Mouse (Mus musculus): Measurements from ENCODE around the gene Aire. TPM values are rescaled to one million over a fixed set of nuclear protein-coding genes. Genes with fewer than 3 reads are reported as not detected.

Aire gene
- polyA plus RNA-seq, 1 experiment from 2014 or later: not detected

GRCm38 (mm10) chr10:78007203-78007602 lies 36.2 kb downstream of the Aire start:
- 33% methylated on average over 7 of the region's 7 CpGs for WGBS
- H3K27ac ChIP-seq (ENCODE audit: low read length): no peak overlapping the region
- peaks cover 6% of the 10 kb centered on the region; the same call in 1 of the 2 replicates for H3K36me3 ChIP-seq (ENCODE audit: insufficient read depth, low read length)

GRCm38 (mm10) chr10:78005791-78006438 lies 37.5 kb downstream of the Aire start:
- no peak for ATAC-seq
- H3K4me2 ChIP-seq (replicated peaks; ENCODE audit: low read depth, low read length): no peak overlapping the region
- WGBS: 80% methylated on average over 4 of the region's 4 CpGs

More at GRCm38 (mm10) chr10:78007203-78007602, 36.2 kb downstream of the Aire start:
- Histone ChIP-seq H3K4me3 (ENCODE audit: low read depth, low read length) (no peak overlapping the region), H3K27me3 (replicated peaks; ENCODE audit: insufficient read depth, low read length) (no peaks in the 10 kb centered on the region), H3K4me1 (ENCODE audit: insufficient read depth, low read depth, low read length) (peaks cover 12% of the 10 kb centered on the region; the same call in 1 of the 2 replicates), H3K9me3 (ENCODE audit: low read length) (no peaks in the 10 kb centered on the region), H3K4me2 (replicated peaks; ENCODE audit: low read depth, low read length) (no peak overlapping the region), H3K9ac (replicated peaks; ENCODE audit: low read depth) (no peak overlapping the region)
- ATAC-seq (no peak), DNase-seq (ENCODE audit: low spot score) (no peak)
- TF ChIP-seq EP300 (IDR thresholded peaks at IDR 0.05) (no peak), CTCF (IDR thresholded peaks at IDR 0.05) (no peak)

GRCm38 (mm10) chr10:78004479-78005100 lies 38.8 kb downstream of the Aire start:
- Histone ChIP-seq H3K27ac (ENCODE audit: low read length) (no peak overlapping the region), H3K4me1 (ENCODE audit: insufficient read depth, low read depth, low read length) (peaks cover 12% of the 10 kb centered on the region; the same call in 1 of the 2 replicates), H3K27me3 (replicated peaks; ENCODE audit: insufficient read depth, low read length) (no peaks in the 10 kb centered on the region), H3K9me3 (ENCODE audit: low read length) (no peaks in the 10 kb centered on the region), H3K4me2 (replicated peaks; ENCODE audit: low read depth, low read length) (no peak overlapping the region), H3K4me3 (ENCODE audit: low read depth, low read length) (no peak overlapping the region), H3K9ac (replicated peaks; ENCODE audit: low read depth) (no peak overlapping the region), H3K36me3 (ENCODE audit: insufficient read depth, low read length) (peaks cover 22% of the 10 kb centered on the region)
- 89% methylated on average over 3 of the region's 3 CpGs for WGBS
- TF ChIP-seq EP300 (IDR thresholded peaks at IDR 0.05): no peak
- no peak for TF ChIP-seq CTCF (IDR thresholded peaks at IDR 0.05)
- DNase-seq (ENCODE audit: low spot score): no peak
- ATAC-seq: no peak

More at GRCm38 (mm10) chr10:78005791-78006438, 37.5 kb downstream of the Aire start:
- no peak overlapping the region for H3K4me3 ChIP-seq (ENCODE audit: low read depth, low read length)
- H3K27ac ChIP-seq (ENCODE audit: low read length): no peak overlapping the region
- no peaks in the 10 kb centered on the region for H3K27me3 ChIP-seq (replicated peaks; ENCODE audit: insufficient read depth, low read length)
- no peak for TF ChIP-seq EP300 (IDR thresholded peaks at IDR 0.05)
- H3K9me3 ChIP-seq (ENCODE audit: low read length): no peaks in the 10 kb centered on the region
- DNase-seq (ENCODE audit: low spot score): no peak
- H3K36me3 ChIP-seq (ENCODE audit: insufficient read depth, low read length): peaks cover 16% of the 10 kb centered on the region
- no peak overlapping the region for H3K9ac ChIP-seq (replicated peaks; ENCODE audit: low read depth)
- H3K4me1 ChIP-seq (ENCODE audit: insufficient read depth, low read depth, low read length): peaks cover 12% of the 10 kb centered on the region; the same call in 1 of the 2 replicates

- Histone ChIP-seq H3K36me3 (ENCODE audit: insufficient read depth, low read length) (peaks cover 38% of the 10 kb centered on the region), H3K9me3 (ENCODE audit: low read length) (no peaks in the 10 kb centered on the region), H3K9ac (replicated peaks; ENCODE audit: low read depth) (no peak overlapping the region), H3K27ac (ENCODE audit: low read length) (no peak overlapping the region), H3K27me3 (replicated peaks; ENCODE audit: insufficient read depth, low read length) (no peaks in the 10 kb centered on the region), H3K4me1 (ENCODE audit: insufficient read depth, low read depth, low read length) (no peaks in the 10 kb centered on the region), H3K4me3 (ENCODE audit: low read depth, low read length) (no peak overlapping the region), H3K4me2 (replicated peaks; ENCODE audit: low read depth, low read length) (no peak overlapping the region)
- TF ChIP-seq CTCF (IDR thresholded peaks at IDR 0.05): no peak
- TF ChIP-seq EP300 (IDR thresholded peaks at IDR 0.05): no peak
- DNase-seq (ENCODE audit: low spot score) (no peak), ATAC-seq (no peak)
- WGBS: 100% methylated on average over 2 of the region's 2 CpGs
These were observed 41.1 kb downstream of the Aire start for GRCm38 (mm10) chr10:78002316-78002715.

GRCm38 (mm10) chr10:78001796-78002195 lies 41.6 kb downstream of the Aire start:
- DNase-seq (ENCODE audit: low spot score): no peak
- Histone ChIP-seq H3K4me2 (replicated peaks; ENCODE audit: low read depth, low read length) (no peak overlapping the region), H3K36me3 (ENCODE audit: insufficient read depth, low read length) (peaks cover 38% of the 10 kb centered on the region), H3K27me3 (replicated peaks; ENCODE audit: insufficient read depth, low read length) (no peaks in the 10 kb centered on the region), H3K9me3 (ENCODE audit: low read length) (no peaks in the 10 kb centered on the region), H3K4me3 (ENCODE audit: low read depth, low read length) (no peak overlapping the region), H3K4me1 (ENCODE audit: insufficient read depth, low read depth, low read length) (no peaks in the 10 kb centered on the region), H3K27ac (ENCODE audit: low read length) (no peak overlapping the region), H3K9ac (replicated peaks; ENCODE audit: low read depth) (no peak overlapping the region)
- no peak for TF ChIP-seq CTCF (IDR thresholded peaks at IDR 0.05)
- TF ChIP-seq EP300 (IDR thresholded peaks at IDR 0.05): no peak
- WGBS: 72% methylated on average over 11 of the region's 11 CpGs
- no peak for ATAC-seq

GRCm38 (mm10) chr10:78000200-78000599 lies 43.2 kb downstream of the Aire start:
- TF ChIP-seq EP300 (IDR thresholded peaks at IDR 0.05) (no peak), CTCF (IDR thresholded peaks at IDR 0.05) (no peak)
- H3K4me2 ChIP-seq (replicated peaks; ENCODE audit: low read depth, low read length): no peak overlapping the region
- no peaks in the 10 kb centered on the region for H3K27me3 ChIP-seq (replicated peaks; ENCODE audit: insufficient read depth, low read length)
- no peak overlapping the region for H3K4me3 ChIP-seq (ENCODE audit: low read depth, low read length)
- no peak for ATAC-seq
- H3K9ac ChIP-seq (replicated peaks; ENCODE audit: low read depth): no peak overlapping the region
- H3K36me3 ChIP-seq (ENCODE audit: insufficient read depth, low read length): peaks cover 50% of the 10 kb centered on the region
- no peak overlapping the region for H3K27ac ChIP-seq (ENCODE audit: low read length)
- no peaks in the 10 kb centered on the region for H3K9me3 ChIP-seq (ENCODE audit: low read length)
- no peak for DNase-seq (ENCODE audit: low spot score)
- H3K4me1 ChIP-seq (ENCODE audit: insufficient read depth, low read depth, low read length): no peaks in the 10 kb centered on the region
- 89% methylated on average over 5 of the region's 5 CpGs for WGBS

All from lung, postnatal 0 days (tissue).